Comparison of ENCODE assay signal across 8 mouse cellular contexts in genomic region chr13:23764324-23765171, GRCm38 (mm10). TPM values are rescaled to one million over a fixed set of nuclear protein-coding genes. Genes with fewer than 3 reads are reported as not detected.
DNase-seq lines count a peak whose midpoint lies in the region; ATAC-seq and TF ChIP-seq lines count a peak whose summit lies in the region.

No protein-coding gene starts in this region.

- no peaks in the 10 kb centered on the region for H3K27me3 ChIP-seq in limb, embryonic 14.5 days (ENCODE audit: control insufficient read depth, insufficient read depth, low read length)
- H3K27me3 ChIP-seq in stomach, postnatal 0 days (ENCODE audit: control insufficient read depth, insufficient read depth, low read length): no peaks in the 10 kb centered on the region

- H3K4me3 ChIP-seq in limb, embryonic 14.5 days (replicated peaks; ENCODE audit: low read length): peak overlapping the region; percentile 52
- H3K4me3 ChIP-seq in stomach, postnatal 0 days (ENCODE audit: low read depth, low read length): peak overlapping the region; percentile 52

- H3K4me1 ChIP-seq in limb, embryonic 14.5 days (ENCODE audit: control insufficient read depth, insufficient read depth, low read length): peaks cover 20% of the 10 kb centered on the region
- H3K4me1 ChIP-seq in stomach, postnatal 0 days (replicated peaks; ENCODE audit: control insufficient read depth, insufficient read depth): peaks cover 3% of the 10 kb centered on the region; the same call in 1 of the 2 replicates

- peak; percentile 38 for DNase-seq in thymus, postnatal 0 days (ENCODE audit: low spot score)
- no peak for DNase-seq in thymus, postnatal 10 days (ENCODE audit: low spot score in 2 of 2)
- DNase-seq in limb, embryonic 14.5 days (ENCODE audit: low spot score): no peak
- no peak for DNase-seq in stomach, postnatal 0 days (ENCODE audit: low spot score)
- no peak for DNase-seq in left cerebral cortex, adult 8-10 months (ENCODE audit: low spot score in 2 of 2)

- no peak for TF ChIP-seq CTCF in stomach, postnatal 0 days (IDR thresholded peaks at IDR 0.05; ENCODE audit: low read depth)

- H3K27ac ChIP-seq in limb, embryonic 14.5 days (replicated peaks; ENCODE audit: low read depth, low read length): peak overlapping the region; percentile 94
- peak overlapping the region; percentile 90 for H3K27ac ChIP-seq in stomach, postnatal 0 days (replicated peaks)

- peak overlapping the region; percentile 75 for H3K9ac ChIP-seq in limb, embryonic 14.5 days (ENCODE audit: low read depth, low read length, severe bottlenecking)
- peak overlapping the region; percentile 71 for H3K9ac ChIP-seq in stomach, postnatal 0 days (ENCODE audit: low read length)

- no peaks in the 10 kb centered on the region for H3K36me3 ChIP-seq in limb, embryonic 14.5 days (ENCODE audit: control insufficient read depth, insufficient read depth, low read length)
- H3K36me3 ChIP-seq in stomach, postnatal 0 days (ENCODE audit: control insufficient read depth, insufficient read depth, low read length): no peaks in the 10 kb centered on the region

- ATAC-seq in erythroblast, adult 5-6 weeks (replicated peaks; ENCODE audit: low FRiP score, poor library complexity, severe bottlenecking): peak; percentile 27; the same call in 1 of the 2 replicates
- no peak for ATAC-seq in limb, embryonic 14.5 days (ENCODE audit: low FRiP score, low read depth)
- ATAC-seq in stomach, postnatal 0 days (ENCODE audit: low FRiP score, low TSS enrichment): no peak
- ATAC-seq in frontal cortex, adult (ENCODE audit: low TSS enrichment): no peak
- no peak for ATAC-seq in CD4-positive, CD25-positive, alpha-beta regulatory T cell, adult 4 months

- H3K9me3 ChIP-seq in limb, embryonic 14.5 days (ENCODE audit: control insufficient read depth, low read length): no peaks in the 10 kb centered on the region
- H3K9me3 ChIP-seq in stomach, postnatal 0 days (ENCODE audit: control insufficient read depth, low read length): no peaks in the 10 kb centered on the region

- TF ChIP-seq POLR2A in limb, embryonic 14.5 days (IDR thresholded peaks at IDR 0.05; ENCODE audit: borderline replicate concordance, extremely low read depth, insufficient read depth, insufficient read length): no peak

- TF ChIP-seq EP300 in stomach, postnatal 0 days (optimal IDR thresholded peaks at IDR 0.05): no peak

- 34% methylated on average over 12 of the region's 12 CpGs for WGBS in limb, embryonic 14.5 days
- 37% methylated on average over 12 of the region's 12 CpGs for WGBS in stomach, postnatal 0 days

- H3K4me2 ChIP-seq in limb, embryonic 14.5 days (replicated peaks; ENCODE audit: low read depth, low read length, severe bottlenecking): peak overlapping the region; percentile 85
- peak overlapping the region; percentile 90 for H3K4me2 ChIP-seq in stomach, postnatal 0 days (replicated peaks; ENCODE audit: low read depth)

RNA-seq across cellular contexts. Expression of gene Hist1h1a, which starts 1.1 kb away (rescaled TPM):
- 15.8 and 27.4 TPM in 2 replicates for polyA plus RNA-seq in thymus, postnatal 0 days (2015; fragmentation: Nextera tagmentation; extraction: Ambion mirVana)
- 106 and 128 TPM in 2 replicates for total RNA-seq in erythroblast, adult 5-6 weeks (2015; ENCODE audit: low replicate concordance)
- 1,089 and 2,054 TPM in 2 replicates for total RNA-seq in erythroblast, adult 5-6 weeks (2017; ENCODE audit: low replicate concordance)
- 4.7 and 5.4 TPM in 2 replicates for polyA plus RNA-seq in limb, embryonic 14.5 days (2012; rRNA removed)
- polyA plus RNA-seq in limb, embryonic 14.5 days (2014; fragmentation: Nextera tagmentation; extraction: Ambion mirVana): 3.6 and 4.8 TPM in 2 replicates
- 0.64 and 1.4 TPM in 2 replicates for polyA plus RNA-seq in stomach, postnatal 0 days (2015; fragmentation: Nextera tagmentation; extraction: Ambion mirVana)
- 10 to 100 TPM; 29.7 to 32.8 (median 30.7) TPM for total RNA-seq in left cerebral cortex, adult 8-10 months (2022)
- 1 to 10 TPM; 2.6 to 3.4 TPM for polyA plus RNA-seq in CD4-positive, CD25-positive, alpha-beta regulatory T cell, adult 4 months (2017; shearing (Covaris generic))

RNA-seq across cellular contexts. Expression of gene Hist1h3a, which starts 2.4 kb away (rescaled TPM):
- polyA plus RNA-seq in thymus, postnatal 0 days (2015; fragmentation: Nextera tagmentation; extraction: Ambion mirVana): 42.0 and 56.6 TPM in 2 replicates
- 26.3 and 29.6 TPM in 2 replicates for total RNA-seq in erythroblast, adult 5-6 weeks (2015; ENCODE audit: low replicate concordance)
- 171 and 175 TPM in 2 replicates for total RNA-seq in erythroblast, adult 5-6 weeks (2017; ENCODE audit: low replicate concordance)
- 39.9 and 88.3 TPM in 2 replicates for polyA plus RNA-seq in limb, embryonic 14.5 days (2012; rRNA removed)
- 7.8 and 8.6 TPM in 2 replicates for polyA plus RNA-seq in limb, embryonic 14.5 days (2014; fragmentation: Nextera tagmentation; extraction: Ambion mirVana)
- 1.9 and 3.7 TPM in 2 replicates for polyA plus RNA-seq in stomach, postnatal 0 days (2015; fragmentation: Nextera tagmentation; extraction: Ambion mirVana)
- 10 to 100 TPM; 33.9 to 55.0 (median 40.9) TPM for total RNA-seq in left cerebral cortex, adult 8-10 months (2022)
- 1 to 10 TPM in 1 of 2 experiments, not detected in 1; 1.8 TPM for polyA plus RNA-seq in CD4-positive, CD25-positive, alpha-beta regulatory T cell, adult 4 months (2017; shearing (Covaris generic))

RNA-seq across cellular contexts. Expression of gene Hist1h4a, which starts 3.5 kb away (rescaled TPM):
- 1.4 and 3.5 TPM in 2 replicates for polyA plus RNA-seq in thymus, postnatal 0 days (2015; fragmentation: Nextera tagmentation; extraction: Ambion mirVana)
- 15.4 and 15.7 TPM in 2 replicates for total RNA-seq in erythroblast, adult 5-6 weeks (2015; ENCODE audit: low replicate concordance)
- 211 and 254 TPM in 2 replicates for total RNA-seq in erythroblast, adult 5-6 weeks (2017; ENCODE audit: low replicate concordance)
- 10.1 and 16.1 TPM in 2 replicates for polyA plus RNA-seq in limb, embryonic 14.5 days (2012; rRNA removed)
- polyA plus RNA-seq in limb, embryonic 14.5 days (2014; fragmentation: Nextera tagmentation; extraction: Ambion mirVana): 0.84 and 0.90 TPM in 2 replicates
- 0.34 and 0.80 TPM in 2 replicates for polyA plus RNA-seq in stomach, postnatal 0 days (2015; fragmentation: Nextera tagmentation; extraction: Ambion mirVana)
- total RNA-seq in left cerebral cortex, adult 8-10 months (2022): 10 to 100 TPM; 43.4 to 63.5 (median 58.0) TPM
- polyA plus RNA-seq in CD4-positive, CD25-positive, alpha-beta regulatory T cell, adult 4 months (2017; shearing (Covaris generic)): not detected

RNA-seq across cellular contexts. Expression of gene Trim38, which starts 5.2 kb away (rescaled TPM):
- not detected in 2 replicates for polyA plus RNA-seq in thymus, postnatal 0 days (2015; fragmentation: Nextera tagmentation; extraction: Ambion mirVana)
- not detected in 2 replicates for total RNA-seq in erythroblast, adult 5-6 weeks (2015; ENCODE audit: low replicate concordance)
- total RNA-seq in erythroblast, adult 5-6 weeks (2017; ENCODE audit: low replicate concordance): not detected in 2 replicates
- 0.04 and 0.13 TPM in 2 replicates for polyA plus RNA-seq in limb, embryonic 14.5 days (2012; rRNA removed)
- polyA plus RNA-seq in limb, embryonic 14.5 days (2014; fragmentation: Nextera tagmentation; extraction: Ambion mirVana): not detected in 2 replicates
- polyA plus RNA-seq in stomach, postnatal 0 days (2015; fragmentation: Nextera tagmentation; extraction: Ambion mirVana): 0.18 and 0.29 TPM in 2 replicates
- not detected for total RNA-seq in left cerebral cortex, adult 8-10 months (2022)
- polyA plus RNA-seq in CD4-positive, CD25-positive, alpha-beta regulatory T cell, adult 4 months (2017; shearing (Covaris generic)): not detected

RNA-seq across cellular contexts. Expression of gene Hist1h4b, which starts 7.7 kb away (rescaled TPM):
- polyA plus RNA-seq in thymus, postnatal 0 days (2015; fragmentation: Nextera tagmentation; extraction: Ambion mirVana): 15.5 and 15.6 TPM in 2 replicates
- 50.5 and 52.2 TPM in 2 replicates for total RNA-seq in erythroblast, adult 5-6 weeks (2015; ENCODE audit: low replicate concordance)
- total RNA-seq in erythroblast, adult 5-6 weeks (2017; ENCODE audit: low replicate concordance): 150 and 446 TPM in 2 replicates
- polyA plus RNA-seq in limb, embryonic 14.5 days (2012; rRNA removed): 20.0 and 26.6 TPM in 2 replicates
- polyA plus RNA-seq in limb, embryonic 14.5 days (2014; fragmentation: Nextera tagmentation; extraction: Ambion mirVana): 4.4 and 6.6 TPM in 2 replicates
- 0.46 and 2.0 TPM in 2 replicates for polyA plus RNA-seq in stomach, postnatal 0 days (2015; fragmentation: Nextera tagmentation; extraction: Ambion mirVana)
- 10 to 100 TPM; 53.3 to 70.8 (median 63.3) TPM for total RNA-seq in left cerebral cortex, adult 8-10 months (2022)
- polyA plus RNA-seq in CD4-positive, CD25-positive, alpha-beta regulatory T cell, adult 4 months (2017; shearing (Covaris generic)): 1 to 10 TPM in 1 of 2 experiments, not detected in 1; 5.4 TPM
